Mouse (Mus musculus) heart, adult 18-20 months (tissue): ENCODE measurements at regions not wholly inside any gene's neighbourhood (a gene's known extent, or its start where the extent isn't known, plus 50 kb on each side); places are given as distances from the start of the nearest gene placed in this dataset.
"Not testable (repeated sequence)": the region's sequence is repeated elsewhere in the genome, so short reads cannot be mapped to it uniquely, and the experiment has no call there.

Experiments
- DNase-seq, 2 experiments: peaks; one replicate each; pipeline ENCODE4 v3.0.0; 2021 to 2022; ENCODE audit warnings: mixed read lengths in 1 of 2

DNA sequence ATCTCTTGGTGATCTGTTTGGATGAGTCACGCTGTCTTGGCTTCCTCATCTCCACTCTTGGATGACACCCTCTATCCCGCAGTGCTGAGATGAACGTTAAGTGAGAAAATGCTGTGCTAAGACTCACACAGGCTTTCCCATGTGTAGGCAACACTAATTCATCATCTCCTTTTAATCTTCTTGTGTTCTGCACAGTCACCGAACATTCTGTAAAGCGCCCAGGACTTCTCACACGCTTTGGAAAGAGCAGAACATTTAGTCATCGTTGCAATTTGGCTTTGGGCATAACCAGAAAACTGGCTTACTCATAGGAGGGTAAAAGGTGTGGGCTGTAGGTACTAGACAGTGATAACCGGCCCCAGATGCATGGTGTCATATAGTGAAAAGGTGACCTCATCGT is 94.9 kb downstream of the Plppr4 start:
- no peak for DNase-seq

DNA sequence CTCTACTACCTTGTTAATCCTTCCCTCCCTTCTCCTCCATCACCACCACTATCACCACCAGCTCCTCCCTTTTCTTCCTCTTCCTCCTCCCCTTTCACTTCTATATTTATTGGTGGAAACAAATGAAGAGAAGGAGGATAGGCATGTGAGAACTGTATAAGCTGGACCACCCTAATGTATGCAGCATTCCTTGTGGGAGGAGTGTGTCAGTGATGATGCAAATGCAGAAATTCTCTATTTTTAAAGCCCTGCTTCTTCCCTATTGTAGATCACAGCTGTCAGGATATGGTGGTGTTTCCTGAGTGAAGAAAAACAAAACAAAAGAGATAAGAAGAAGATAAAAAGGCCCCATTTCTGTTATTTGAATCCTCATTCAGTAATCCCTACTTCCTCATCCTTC is 112.8 kb downstream of the Plppr4 start:
- DNase-seq, result no peak

DNA sequence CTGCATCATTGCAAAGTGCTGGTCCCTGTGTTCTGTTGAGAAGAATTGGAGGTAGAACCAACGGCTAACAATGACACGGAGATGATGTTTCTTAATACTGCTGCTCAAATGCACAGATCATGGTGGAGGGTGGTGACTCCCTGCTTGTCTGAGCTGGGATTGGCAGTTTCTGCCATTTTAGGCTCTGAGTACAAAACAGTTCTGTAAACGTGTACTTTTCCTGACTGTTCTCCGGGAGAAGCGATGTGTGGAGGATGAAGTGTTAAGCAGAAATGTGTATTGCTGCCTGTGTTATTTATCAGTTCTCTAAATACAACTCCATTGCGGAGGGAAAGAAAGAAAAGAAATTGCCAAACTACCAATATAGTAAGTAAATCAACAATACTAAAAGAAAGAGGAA is 118.9 kb downstream of the Plppr4 start:
- no peak for DNase-seq

DNA sequence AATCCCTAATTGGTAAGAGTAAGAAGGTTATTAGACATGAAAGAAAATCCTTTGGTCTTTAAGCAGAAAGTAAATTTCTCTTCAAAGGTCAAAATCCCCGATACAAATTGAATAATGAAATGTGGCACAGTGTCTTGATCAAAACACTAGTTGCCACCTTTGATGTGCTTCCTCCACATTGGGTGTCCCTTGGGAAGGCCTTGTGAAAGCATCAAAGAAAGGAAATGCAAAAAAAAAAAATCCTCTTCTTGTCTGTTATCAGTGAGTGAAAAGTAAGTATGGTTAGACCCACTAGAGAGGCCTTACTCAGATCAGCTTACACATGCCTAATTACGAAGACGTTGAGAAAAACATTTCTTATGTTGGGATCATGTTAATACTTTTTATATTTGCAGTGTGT is 134.1 kb downstream of the Plppr4 start:
- no peak for DNase-seq

DNA sequence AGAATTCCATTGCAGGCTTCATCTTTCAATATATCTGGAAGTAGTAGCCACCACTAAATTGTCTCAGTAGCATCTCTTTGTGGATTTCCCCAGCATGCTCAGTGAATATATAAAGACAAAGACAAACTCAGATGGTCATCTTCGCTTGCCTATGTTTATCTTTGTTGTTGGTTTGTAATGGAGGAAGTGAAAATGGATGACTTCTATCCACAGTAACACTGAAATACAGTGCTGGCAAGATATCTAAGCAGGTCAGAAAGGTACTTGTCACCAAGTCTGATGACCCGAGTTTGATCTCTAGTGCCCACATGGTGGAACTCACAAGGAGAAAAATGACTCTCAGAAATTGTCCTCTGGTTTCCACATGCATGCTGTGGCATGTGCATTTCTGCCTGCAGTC is 135.6 kb downstream of the Plppr4 start:
- DNase-seq, result no peak

DNA sequence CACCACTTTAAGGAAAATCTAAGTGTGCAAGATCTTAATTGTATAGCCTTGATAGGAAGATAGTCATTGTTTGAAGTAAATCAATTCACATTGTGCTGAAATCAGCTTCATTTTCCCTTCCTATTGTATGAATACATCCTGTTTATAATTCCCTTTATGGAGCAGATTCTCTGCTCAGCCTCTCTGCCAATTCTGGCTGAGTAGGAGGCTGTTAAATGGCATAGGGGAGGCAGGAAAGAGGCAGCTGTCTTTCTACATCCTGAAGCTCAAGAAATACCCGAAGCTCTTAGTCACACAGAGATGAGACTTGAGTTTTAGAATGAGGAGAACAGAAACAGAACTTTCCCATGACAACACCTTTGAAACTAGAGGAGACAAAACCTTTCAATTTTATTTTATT is 142.7 kb downstream of the Plppr4 start:
- no peak for DNase-seq

DNA sequence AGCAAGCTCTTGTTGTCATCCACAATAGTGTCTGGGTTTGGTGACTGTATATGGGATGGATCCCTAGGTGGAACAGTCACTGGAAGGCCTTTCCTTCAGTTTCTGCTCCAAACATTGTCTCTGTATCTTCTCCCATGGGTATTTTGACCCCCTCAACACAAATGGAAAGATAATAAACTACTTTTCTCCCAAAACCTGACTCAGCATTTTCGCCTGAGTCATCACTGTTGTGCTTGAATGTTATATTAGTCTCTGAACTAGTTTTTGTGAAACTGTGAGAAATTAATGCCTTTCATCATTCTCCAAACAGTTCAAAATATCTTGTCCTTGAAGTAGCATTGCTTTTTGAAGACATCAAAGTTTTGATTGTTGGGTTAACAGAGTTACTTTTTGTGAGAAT is 168.8 kb downstream of the Plppr4 start:
- DNase-seq, result no peak

DNA sequence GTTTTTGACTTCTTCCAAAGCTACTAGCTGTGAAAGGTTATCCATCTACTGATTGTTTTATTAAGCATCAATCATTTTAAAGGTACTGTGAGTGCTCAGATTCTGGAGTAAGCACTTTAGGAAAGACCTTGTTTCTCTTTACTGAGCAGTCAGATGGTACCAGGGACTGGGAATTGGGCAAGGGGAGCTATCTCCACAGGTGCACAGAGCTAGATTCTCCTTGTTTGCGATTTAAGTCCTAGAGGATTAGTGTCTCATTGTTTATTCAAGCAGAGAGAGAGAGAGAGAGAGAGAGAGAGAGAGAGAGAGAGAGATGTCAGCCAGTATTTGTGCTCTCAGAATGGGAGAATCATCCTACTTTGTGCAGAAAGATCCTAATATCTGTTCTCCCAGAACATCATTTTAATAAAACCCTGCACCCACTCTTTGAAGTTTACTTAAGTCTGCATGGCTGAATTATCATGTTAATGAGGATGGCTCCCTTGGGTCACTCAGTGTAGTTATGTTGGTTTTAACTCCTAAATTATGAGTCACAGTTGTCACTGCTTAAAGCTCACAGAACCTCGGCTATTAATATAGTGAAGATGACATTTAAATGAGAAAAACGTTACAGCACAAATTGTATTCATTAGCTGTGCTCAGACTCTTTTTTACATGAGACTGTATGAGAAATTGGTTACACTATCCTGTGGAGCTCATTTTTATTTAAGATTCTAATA is 171.7 kb downstream of the Plppr4 start:
- no peak for DNase-seq

DNA sequence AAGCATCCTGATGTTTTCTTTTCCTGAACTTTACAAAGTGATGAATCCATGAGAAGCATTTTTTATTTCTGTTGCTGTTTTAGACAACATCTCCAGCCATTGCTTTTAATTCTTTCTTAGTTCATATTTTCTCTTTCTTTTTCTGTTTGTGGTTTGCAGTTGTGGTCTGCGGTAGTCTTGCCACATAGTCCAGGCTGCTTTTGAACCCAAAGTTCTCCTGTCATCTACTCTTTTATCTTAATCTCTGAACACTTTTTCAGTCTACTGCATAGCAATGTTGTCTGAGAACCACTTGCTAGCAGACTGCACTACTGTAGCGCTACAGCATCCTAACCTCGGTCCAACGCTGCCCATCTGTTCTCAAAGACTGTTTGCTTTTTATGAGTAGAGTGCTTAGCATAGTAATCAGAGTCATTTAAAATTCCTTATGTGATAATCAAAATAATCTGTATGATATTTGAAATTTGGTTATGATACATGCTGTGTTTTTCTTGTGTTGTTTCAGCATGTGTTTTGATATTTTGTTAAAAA is 177.0 kb downstream of the Plppr4 start:
- no peak for DNase-seq

DNA sequence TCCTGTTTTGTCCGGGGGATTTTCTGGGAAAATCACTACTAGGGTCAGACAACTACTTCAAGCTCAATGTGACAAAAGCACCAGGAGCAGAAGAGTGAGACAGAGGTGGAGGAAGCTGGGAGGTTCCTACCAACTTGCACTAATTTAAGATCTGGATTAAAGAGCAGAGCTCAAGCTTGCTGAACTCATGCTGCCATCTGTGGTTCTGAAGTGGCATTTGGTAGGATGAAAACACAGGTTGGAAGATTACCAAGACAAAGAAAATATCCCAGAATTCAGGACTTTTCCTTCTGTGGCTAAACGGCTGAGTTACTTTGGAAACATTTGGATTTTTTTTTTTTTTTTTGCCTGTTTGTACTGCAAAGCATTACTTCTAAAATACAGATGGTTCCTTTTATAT is 190.9 kb downstream of the Plppr4 start:
- no peak for DNase-seq

DNA sequence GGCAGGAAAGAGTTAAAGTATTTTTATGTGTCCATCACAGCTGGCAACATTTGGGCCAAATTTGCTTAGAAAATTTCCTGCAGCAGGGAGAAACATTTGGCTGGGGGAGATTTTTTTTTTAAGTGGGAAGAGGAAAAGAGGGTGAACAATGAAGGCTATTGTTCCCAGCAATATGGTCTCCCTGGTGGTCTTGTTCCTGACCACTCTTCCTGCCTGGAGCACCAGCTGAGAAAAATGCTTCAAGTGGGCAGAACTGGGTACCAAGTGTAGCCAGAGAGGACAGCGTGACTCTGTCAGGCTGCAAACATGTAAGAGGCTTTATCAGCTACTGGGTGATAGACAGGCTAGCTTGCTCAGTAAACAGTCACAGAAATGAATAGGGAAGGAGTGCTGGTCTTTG is 194.3 kb upstream of the Palmd start:
- no peak for DNase-seq

DNA sequence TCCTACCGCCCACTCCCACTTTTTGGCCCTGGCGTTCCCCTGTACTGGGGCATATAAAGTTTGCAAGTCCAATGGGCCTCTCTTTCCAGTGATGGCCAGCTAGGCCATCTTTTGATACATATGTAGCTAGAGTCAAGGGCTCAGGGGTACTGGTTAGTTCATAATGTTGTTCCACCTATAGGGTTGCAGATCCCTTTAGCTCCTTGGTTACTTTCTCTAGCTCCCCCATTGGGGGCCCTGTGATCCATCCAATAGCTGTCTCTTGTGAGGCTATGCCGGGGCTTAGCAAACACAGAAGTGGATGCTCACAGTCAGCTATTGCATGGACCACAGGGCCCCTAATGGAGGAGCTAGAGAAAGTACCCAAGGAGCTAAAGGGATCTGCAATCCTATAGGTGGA is 191.9 kb upstream of the Palmd start:
- DNase-seq, result not testable (repeated sequence)

DNA sequence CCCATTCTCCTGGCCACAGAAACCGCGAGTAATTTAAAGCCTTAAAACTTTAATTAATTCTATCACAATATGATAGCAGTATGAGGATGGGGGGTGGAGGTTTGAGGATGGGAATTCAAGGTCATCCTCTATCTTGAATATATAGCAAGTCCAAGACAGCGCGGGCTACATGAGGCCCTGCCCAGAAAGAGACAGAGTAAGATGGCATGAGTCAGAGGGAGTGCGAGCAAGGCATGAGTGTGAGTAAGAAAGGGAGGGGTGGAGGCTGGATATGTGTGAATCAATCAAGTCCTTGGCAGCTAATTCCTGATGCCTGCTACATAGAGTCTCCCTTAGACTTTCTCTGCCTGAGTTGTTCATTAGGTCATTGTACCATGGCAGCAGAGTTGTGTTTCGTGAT is 186.5 kb upstream of the Palmd start:
- DNase-seq, result no peak

DNA sequence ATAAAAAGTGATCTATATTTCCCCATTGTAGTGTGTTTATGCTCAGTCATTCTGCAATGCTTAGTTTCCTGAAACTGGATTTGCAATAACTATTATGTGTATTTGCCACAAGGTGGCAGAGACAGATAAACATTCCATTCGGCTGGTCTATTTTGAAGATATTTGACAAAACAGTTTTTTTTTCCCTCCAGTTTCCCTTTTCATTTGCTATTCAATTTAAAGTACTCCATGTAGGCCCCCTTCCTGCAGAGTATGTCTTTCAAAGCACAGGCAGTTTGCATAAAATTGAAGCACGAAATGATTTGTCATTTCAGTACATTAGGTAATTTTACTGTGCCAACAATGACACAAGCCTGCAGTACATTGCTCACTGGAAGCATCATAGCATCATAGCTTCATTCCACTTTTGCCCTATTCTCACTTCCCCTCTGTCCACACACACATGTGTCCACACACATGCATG is 184.3 kb upstream of the Palmd start:
- no peak for DNase-seq

DNA sequence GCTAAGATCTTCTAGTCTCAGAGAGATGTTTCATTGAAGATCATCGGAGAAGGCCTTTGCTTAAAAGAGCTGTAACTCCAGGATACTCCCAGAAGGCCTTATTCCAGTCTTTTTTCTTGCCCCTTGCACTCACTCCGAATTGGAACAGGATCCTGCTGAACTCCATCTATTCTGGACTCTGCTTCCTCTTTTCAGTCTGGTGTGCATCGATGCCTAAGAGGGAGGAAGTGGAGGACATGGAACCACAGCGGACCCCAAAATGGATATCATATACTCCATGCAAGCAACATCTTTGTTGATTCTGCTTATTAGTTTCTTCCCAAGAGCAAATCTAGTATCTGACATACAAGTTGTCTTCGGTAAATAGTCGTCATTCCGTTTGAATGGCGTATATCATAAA is 183.6 kb upstream of the Palmd start:
- no peak for DNase-seq

DNA sequence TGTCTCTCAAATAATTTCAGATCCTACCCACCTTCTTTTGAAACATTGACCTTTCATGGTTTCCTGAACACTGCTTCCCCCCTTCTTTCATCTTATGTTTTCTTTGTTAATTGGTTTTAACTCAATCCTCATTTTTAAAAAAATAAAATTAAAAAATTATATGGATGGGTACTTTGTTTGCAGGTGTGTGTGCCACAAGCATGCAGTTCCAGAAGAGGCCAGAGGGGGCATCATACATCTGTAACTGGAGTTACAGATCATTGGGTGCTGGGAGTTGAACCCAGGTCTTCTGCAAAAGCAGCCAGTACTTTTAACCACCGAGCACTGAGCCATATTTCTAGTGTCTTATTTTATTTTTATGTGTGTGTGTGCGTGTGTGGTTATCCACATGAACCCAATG is 178.6 kb upstream of the Palmd start:
- DNase-seq, result no peak

DNA sequence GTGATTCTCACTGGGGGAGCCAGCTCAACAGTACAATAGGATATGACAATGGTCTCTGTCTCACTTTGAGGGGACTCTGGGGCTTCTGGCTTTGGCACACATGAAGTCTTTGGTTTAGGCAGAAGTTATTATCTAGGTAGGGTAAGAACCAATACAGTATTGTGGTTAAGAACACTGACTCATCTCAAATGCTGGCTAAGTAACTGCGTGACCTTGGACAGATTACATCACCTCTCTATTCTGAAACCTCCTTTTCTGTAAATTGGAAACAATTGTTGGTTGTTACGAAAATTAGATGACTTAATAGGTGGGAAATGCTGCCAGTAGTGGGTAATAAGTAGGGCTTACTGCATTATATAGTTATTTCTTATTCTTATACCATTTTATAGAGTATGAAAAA is 171.0 kb upstream of the Palmd start:
- DNase-seq, result no peak

DNA sequence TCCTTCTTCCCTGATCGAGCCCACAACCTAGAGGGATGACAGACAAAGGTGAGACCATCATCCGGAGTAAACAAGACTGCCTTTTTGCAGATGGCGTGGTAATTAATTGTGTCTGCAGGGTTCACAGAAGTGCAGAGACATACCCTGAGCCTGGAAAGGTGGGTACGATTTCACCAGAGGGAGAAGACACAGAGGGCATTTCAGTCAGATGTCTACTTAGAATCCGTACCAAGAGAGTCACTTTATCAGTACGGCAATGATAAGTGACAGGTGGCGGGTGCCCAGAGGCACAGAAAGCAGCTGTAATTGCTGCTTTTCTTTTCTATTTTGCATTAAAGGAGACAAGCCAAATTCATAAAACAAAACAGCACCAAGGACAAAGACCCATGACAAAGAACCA is 169.9 kb upstream of the Palmd start:
- no peak for DNase-seq

DNA sequence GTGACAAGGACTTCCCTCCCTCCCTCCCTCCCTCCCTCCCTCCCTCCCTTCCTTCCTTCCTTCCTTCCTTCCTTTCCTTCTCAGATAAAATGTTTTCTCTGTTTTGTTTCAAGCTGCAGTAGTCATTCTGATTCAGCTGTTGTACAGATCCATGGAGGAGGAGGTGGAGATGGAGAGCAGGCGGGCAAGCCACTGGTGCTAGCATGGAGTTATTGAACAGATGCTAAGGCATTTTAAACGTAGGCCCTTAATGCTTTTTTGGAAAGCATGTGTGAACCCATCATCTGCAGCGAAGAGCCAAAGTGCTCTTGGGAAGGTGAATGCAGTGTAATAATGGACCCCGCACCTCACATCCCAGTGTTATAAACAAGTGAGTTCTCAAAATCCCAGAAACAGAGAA is 164.1 kb upstream of the Palmd start:
- no peak for DNase-seq

DNA sequence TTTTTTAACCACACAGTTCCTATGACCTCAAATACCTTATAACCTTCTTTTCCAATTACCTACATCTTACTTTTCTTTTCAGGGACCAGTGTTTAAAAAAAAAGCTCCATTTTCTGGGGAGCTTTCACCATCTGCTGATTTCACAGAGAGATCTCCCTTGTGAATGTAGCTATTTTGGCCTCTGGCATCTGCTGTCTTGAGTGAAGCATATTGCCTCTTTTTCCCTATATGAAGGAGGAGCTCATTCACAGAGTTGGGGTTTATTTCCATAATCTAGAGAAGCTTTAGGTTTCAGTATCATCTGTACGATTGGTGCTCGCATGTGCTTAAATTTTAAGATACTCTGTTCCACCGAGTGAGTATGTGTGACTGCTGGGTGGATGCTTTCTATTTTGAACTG is 153.4 kb upstream of the Palmd start:
- DNase-seq, result no peak

DNA sequence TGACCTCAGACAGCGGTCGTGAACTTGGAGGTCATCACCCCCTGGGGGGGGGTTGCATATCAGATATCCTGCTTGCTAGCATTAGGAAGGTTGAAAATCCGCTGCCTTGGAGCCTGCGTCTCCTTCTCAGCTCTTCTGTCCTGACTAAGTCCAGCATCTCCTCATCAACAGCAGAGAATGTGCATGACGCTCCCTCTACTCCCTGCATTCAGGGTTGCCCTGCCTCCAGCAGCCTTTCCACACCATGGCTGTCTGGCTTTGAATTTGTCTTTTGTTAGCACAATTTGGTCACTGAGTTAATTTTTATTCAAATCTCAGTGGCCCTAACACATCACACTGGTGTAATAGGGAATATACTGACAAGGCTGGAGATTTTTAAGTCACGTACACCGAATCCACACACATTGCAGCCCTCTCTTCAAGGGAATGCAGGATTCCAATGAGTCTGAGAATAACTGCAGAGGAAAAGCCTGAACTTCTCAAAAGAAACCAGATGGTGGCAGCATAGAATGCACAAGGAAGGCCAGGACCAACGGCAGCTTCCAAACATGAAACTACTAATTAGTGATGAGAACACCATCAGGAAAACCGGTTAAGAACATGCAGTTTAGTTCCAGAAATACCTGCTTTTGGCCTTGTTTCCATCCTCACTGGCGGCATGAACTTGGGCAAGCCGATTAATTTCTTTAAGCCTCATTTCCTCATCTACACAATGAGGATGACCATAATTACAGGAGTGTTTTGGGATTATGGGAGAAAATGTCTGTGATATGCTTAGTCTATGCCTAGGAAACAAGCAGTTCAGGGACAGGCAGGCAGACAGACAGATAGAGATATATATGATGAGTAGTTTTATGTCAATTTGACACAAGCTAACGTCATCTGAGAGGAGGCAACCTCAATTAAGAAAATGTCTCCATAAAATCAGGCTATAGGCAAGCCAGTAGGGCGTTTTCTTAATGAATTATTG is 151.6 kb upstream of the Palmd start:
- peak; percentile 40 to 58 for DNase-seq

DNA sequence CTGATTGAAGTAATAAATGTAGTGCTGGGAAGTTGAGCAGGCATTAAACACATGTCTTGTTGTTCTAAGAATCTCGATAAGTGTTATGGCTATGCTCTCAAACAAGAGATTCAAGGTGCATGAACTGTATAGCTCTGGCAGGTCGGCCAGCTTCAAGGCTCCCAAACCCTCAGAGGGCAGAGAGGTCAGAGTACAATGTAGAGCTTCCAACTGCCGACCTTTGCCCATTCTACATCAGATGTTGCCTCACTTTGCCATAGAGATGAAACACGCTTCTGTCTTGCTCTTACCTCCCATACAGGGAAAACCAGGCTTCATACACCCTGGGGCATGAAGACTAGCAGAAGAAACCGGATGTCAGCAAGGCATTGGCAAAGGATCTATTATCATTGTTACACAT is 150.8 kb upstream of the Palmd start:
- DNase-seq, result no peak

DNA sequence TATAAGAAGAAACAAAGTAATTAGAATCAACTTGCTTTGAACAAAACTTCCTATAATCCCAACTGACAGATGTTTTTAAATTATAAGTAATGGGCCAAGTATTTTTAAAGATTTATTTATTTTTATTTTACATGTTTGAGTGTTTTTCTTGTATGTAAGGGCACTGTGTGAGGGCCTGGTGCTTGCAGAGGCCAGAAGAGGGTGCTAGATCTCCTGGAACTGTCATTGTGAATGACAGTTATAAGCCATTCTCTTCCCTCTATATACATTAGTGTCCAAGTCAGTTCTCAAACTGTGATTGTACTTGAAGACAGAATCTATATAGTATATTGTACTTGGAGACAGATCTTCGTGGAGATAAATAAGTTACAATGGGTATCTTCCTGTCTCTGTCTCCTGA is 149.1 kb upstream of the Palmd start:
- no peak for DNase-seq
